Mouse (Mus musculus) CH12.LX (cell line): ENCODE measurements around the gene Sergef.

Experiments
- BHLHE40 ChIP-seq: IDR thresholded peaks from 2 replicates; pipeline ENCODE4 v1.6.1; 2011; ENCODE audit warnings: mild to moderate bottlenecking, low read depth, low read length, improper control_type of control experiment
- CHD2 ChIP-seq: IDR thresholded peaks from 2 replicates; pipeline ENCODE4 v1.6.1; 2011; ENCODE audit warnings: low read length, improper control_type of control experiment
- CTCF ChIP-seq, 2 experiments: IDR thresholded peaks in 1 of 2; conservative IDR thresholded peaks in 1 of 2; 2 replicates each; pipeline ENCODE4 v1.5.1; 2011 to 2012; ENCODE audit warnings: low read depth in 2 of 2, low read length in 2 of 2, improper control_type of control experiment in 1 of 2, inconsistent platforms in 1 of 2, mild to moderate bottlenecking in 1 of 2, moderate library complexity in 1 of 2
- E2F4 ChIP-seq: IDR thresholded peaks from 2 replicates; pipeline ENCODE4 v1.6.1; 2011; ENCODE audit warnings: low read depth, low read length, improper control_type of control experiment; ENCODE audit not compliant: insufficient replicate concordance
- EP300 ChIP-seq: IDR thresholded peaks from 2 replicates; pipeline ENCODE4 v1.6.1; 2011; ENCODE audit warnings: low read length, improper control_type of control experiment
- JUND ChIP-seq: conservative IDR thresholded peaks from 2 replicates; pipeline ENCODE4 v1.6.1; 2011; ENCODE audit warnings: low read depth, low read length, improper control_type of control experiment
- KAT2A ChIP-seq: IDR thresholded peaks from 2 replicates; pipeline ENCODE4 v1.6.1; 2012; ENCODE audit warnings: low read length, improper control_type of control experiment, inconsistent platforms; ENCODE audit not compliant: insufficient replicate concordance
- MAX ChIP-seq: IDR thresholded peaks from 2 replicates; pipeline ENCODE4 v1.6.1; 2011; ENCODE audit warnings: low read length, improper control_type of control experiment
- MYC ChIP-seq: IDR thresholded peaks from 2 replicates; pipeline ENCODE4 v1.6.1; 2011; ENCODE audit warnings: low read depth, mild to moderate bottlenecking, improper control_type of control experiment, low read length
- POLR2A ChIP-seq: IDR thresholded peaks from 2 replicates; pipeline ENCODE4 v1.6.1; 2011; ENCODE audit warnings: low read depth, mild to moderate bottlenecking, improper control_type of control experiment, low read length
- POLR2AphosphoS2 ChIP-seq: IDR thresholded peaks from 2 replicates; pipeline ENCODE4 v1.6.1; 2011; ENCODE audit warnings: low read depth, low read length, improper control_type of control experiment
- SMC3 ChIP-seq: IDR thresholded peaks from 2 replicates; pipeline ENCODE4 v1.6.1; 2011; ENCODE audit warnings: low read depth, low read length, improper control_type of control experiment
- TBP ChIP-seq: conservative IDR thresholded peaks from 2 replicates; pipeline ENCODE4 v1.6.1; 2011; ENCODE audit warnings: low read depth, low read length, improper control_type of control experiment
- UBTF ChIP-seq: IDR thresholded peaks from 2 replicates; pipeline ENCODE4 v1.6.1; 2012; ENCODE audit warnings: low read depth, mild to moderate bottlenecking, inconsistent platforms, low read length, improper control_type of control experiment, moderate library complexity

DNA sequence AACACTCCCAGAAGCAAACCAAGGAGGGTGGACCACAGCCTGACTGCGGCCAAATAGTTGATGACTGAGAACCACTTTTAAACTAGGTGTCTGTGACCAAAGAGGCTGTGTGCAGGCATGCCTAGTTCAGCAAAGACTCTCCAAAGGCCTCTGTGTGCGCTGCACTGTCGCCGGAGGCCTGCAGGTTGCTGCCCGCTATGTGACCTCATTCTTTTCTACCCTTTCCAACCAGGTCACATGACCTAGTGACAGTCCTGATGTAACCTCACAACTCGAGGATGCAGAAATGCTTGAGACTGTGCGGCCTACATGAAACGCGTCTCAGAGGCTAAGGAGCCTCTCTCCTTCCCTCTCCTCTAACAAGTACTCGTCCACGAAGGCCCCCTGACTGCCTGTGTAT, 106.1 kb downstream of the Sergef start:
- TF ChIP-seq EP300 (no peak), CTCF (conservative IDR thresholded peaks at IDR 0.05 in 1 of 2, IDR thresholded peaks at IDR 0.05 in 1 of 2; ENCODE audit: low read depth in 2 of 2, low read length in 2 of 2) (no peak), CHD2 (no peak), MAX (no peak), POLR2AphosphoS2 (no peak), JUND (no peak), SMC3 (no peak), UBTF (no peak), E2F4 (no peak), BHLHE40 (0 out of 2 replicates have a peak, but pooled peaks have one; percentile 25), POLR2A (no peak), MYC (no peak), TBP (no peak), KAT2A (no peak)
